Mouse (Mus musculus): ENCODE data around the gene Ccno.
"Not testable (repeated sequence)": the region's sequence is repeated elsewhere in the genome, so short reads cannot be mapped to it uniquely, and the experiment has no call there.

Gene Ccno

GRCm38 (mm10) chr13:113012683-113013082 is 25.1 kb downstream of the Ccno start:
- DNase-seq, result no peak

GRCm38 (mm10) chr13:113013174-113013953 is 25.8 kb downstream of the Ccno start:
- DNase-seq, result not testable (repeated sequence)

GRCm38 (mm10) chr13:113021521-113021920 is 33.9 kb downstream of the Ccno start:
- DNase-seq, result no peak

DNA sequence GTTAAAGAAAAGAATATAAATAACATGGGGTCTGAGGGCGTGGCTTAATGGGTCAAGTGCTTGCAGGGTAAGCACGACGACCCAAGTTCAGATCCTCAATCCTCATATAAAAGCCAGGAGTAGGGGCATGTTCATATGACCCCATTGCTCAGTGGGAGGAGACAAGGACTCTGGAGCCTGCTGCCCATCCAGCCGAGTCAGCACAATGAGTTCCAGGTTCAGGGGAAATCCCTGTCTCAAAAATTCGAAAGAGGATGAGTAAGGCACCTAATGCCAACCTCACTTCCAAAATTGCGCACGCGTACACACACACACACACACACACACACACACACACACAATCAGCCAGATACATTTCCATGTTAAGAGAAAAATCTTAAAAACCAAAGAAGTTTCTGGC is 34.9 kb downstream of the Ccno start:
- DNase-seq, result no peak

DNA sequence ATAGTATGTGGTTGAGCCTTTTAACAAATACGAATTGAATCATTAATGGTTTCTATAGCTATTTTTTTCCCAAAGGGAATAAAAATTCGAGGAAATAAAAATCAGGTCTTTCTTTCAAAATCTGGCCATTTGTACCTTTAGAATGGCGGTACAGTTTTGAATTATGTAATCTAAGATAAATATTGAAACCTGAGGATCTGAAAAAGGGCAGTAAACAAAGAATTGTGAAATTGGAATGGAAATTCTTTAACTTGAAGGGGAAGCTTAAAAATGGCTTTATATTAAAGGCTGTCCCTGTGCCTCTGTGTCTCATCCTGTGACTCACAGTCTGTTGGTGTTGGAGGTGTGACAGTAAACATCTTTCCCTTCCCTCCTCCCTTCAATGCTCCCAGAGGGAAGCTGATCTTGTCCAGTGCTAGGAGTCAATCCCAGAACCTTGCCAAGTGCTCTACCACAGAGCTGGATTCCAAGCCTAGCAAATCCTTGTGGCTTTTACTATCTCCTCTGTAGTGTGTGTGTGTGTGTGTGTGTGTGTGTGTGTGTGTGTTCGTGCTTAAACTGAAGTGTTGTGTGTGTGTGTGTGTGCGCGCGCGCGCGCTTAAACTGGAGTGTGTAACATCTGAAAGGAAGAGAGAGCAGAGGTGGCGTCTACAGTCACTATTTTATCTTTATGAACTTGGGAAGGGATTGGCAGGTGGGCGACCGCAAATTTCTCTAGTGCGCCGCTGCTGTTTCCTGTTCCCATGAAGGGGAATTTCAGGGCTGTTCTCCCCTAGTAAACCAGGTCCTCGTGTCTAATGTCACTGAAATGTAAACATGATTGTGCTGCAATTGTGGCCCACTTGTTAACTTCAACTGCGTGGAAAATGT is 35.9 kb downstream of the Ccno start:
- no peak for DNase-seq

- no peak for DNase-seq
Observed at GRCm38 (mm10) chr13:113031351-113031750, 43.7 kb downstream of the Ccno start.

- peak; percentile 26 for DNase-seq
Observed at GRCm38 (mm10) chr13:113031792-113032571, 44.4 kb downstream of the Ccno start.

DNA sequence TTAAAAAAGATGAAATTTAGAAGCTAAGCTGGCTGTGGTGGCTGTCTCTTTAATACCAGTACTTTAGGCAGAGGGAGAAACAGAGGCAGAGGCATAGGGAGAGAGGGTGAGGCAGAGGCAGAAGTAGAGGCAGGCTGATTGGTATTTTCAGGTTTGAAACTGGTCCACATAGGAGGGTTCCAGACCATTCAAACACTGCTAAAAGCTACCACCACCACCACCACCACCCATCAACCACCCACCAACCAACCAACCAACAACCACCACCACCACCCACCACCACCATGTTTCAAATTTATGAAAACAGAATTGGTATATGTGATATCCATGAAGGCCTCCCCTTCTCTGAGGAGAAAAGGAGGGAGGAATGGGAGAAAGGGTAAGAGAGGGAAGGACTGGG is 45.2 kb downstream of the Ccno start:
- DNase-seq, result no peak

- peak; percentile 61 for DNase-seq
Observed at GRCm38 (mm10) chr13:113034271-113034886, 46.8 kb downstream of the Ccno start.

GRCm38 (mm10) chr13:113034950-113035421 is 47.4 kb downstream of the Ccno start, which contains the start of gene Cdc20b:
TSS of gene Cdc20b (plus strand) at chr13:113035111.
- DNase-seq, result peak; percentile 43

GRCm38 (mm10) chr13:113035852-113036251 is 48.2 kb downstream of the Ccno start:
- DNase-seq, result peak; percentile 70

All from cerebellum, adult 9-11 months (tissue).